Mouse (Mus musculus): ENCODE measurements at regions not wholly inside any gene's neighbourhood (a gene's known extent, or its start where the extent isn't known, plus 50 kb on each side); places are given as distances from the start of the nearest gene placed in this dataset.

DNA sequence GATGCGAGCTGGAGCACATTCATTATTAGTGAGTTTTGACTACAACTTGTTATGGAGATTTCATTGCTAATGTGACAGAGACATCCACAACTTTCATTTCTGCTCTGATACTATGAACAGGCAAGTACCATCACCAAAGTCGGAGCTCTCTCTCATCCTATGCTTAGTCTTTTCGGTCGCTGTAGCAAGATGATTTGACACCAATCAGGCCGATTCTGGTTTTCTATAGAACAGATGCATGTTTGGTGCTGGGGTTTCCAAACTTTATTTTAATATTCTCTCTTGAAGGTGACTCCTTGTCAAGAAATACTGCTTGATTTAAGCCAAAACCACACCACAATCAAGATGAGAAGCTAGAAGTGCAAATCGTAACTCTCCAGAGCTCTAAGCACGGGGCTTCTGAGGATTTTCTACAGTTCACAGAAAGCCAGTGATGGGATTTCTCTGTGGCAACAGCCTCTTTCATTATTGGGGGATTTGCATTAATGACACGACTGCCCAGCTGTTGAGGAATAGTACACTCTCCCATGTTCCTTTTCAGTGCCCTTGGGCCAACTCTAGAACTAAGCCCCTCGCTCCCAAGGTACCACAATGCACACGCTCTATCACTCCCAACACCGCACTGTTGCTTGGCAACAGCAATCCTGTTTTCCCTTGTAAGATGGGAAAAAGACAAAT lies 434.5 kb downstream of the Gm16223 start:
- TF ChIP-seq CTCF (IDR thresholded peaks at IDR 0.05): no peak
- intact Hi-C loops (cut with DNase I): no loop called here
- DNase-seq (ENCODE audit: extremely low spot score in 1 of 2, low spot score in 2 of 2): no peak
- no peak overlapping the region for H3K27ac ChIP-seq
- H3K4me3 ChIP-seq: no peak overlapping the region

DNA sequence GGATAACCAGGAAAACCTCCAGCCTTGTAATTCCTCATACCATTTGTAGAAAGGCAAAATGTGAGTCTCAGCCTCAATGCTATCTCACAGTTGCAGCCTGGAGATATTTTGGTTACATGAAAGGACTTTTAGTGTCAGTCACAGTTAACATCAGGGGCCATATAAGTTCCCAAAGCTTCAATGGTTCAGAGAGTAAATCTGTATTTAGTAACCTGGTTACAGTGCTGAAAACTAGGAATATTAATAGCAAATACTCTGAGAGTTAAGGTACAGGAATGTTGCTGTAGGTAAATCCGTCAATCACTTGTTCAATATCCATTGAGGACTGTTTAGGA lies 435.0 kb downstream of the Gm16223 start:
- Histone ChIP-seq H3K4me3 (no peak overlapping the region), H3K27ac (no peak overlapping the region)
- no peak for DNase-seq (ENCODE audit: extremely low spot score in 1 of 2, low spot score in 2 of 2)
- TF ChIP-seq CTCF (IDR thresholded peaks at IDR 0.05): no peak
- intact Hi-C loops (cut with DNase I): no loop called here

DNA sequence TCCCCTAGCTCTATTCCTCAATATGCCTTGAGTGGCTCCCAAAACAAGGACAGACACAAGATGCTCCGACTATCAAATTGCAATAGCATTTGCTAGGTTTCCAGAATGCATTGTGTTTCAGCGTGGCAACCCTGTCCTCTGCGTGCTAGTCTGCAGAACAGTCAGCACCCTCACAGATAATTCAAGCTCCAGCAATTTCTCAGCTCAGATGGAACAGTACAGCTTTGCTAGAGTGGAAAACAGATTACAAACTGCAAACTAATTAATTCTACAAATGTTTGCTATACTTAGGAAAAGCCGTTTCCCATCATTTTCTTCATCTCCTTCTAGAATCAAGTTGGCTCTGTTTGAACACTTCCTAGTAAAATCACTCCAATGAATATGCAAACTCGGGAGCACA lies 441.4 kb downstream of the Gm16223 start:
- TF ChIP-seq CTCF (IDR thresholded peaks at IDR 0.05): no peak
- Histone ChIP-seq H3K27ac (no peak overlapping the region), H3K4me3 (no peak overlapping the region)
- DNase-seq (ENCODE audit: extremely low spot score in 1 of 2, low spot score in 2 of 2): no peak
- intact Hi-C loops (cut with DNase I): no loop called here

DNA sequence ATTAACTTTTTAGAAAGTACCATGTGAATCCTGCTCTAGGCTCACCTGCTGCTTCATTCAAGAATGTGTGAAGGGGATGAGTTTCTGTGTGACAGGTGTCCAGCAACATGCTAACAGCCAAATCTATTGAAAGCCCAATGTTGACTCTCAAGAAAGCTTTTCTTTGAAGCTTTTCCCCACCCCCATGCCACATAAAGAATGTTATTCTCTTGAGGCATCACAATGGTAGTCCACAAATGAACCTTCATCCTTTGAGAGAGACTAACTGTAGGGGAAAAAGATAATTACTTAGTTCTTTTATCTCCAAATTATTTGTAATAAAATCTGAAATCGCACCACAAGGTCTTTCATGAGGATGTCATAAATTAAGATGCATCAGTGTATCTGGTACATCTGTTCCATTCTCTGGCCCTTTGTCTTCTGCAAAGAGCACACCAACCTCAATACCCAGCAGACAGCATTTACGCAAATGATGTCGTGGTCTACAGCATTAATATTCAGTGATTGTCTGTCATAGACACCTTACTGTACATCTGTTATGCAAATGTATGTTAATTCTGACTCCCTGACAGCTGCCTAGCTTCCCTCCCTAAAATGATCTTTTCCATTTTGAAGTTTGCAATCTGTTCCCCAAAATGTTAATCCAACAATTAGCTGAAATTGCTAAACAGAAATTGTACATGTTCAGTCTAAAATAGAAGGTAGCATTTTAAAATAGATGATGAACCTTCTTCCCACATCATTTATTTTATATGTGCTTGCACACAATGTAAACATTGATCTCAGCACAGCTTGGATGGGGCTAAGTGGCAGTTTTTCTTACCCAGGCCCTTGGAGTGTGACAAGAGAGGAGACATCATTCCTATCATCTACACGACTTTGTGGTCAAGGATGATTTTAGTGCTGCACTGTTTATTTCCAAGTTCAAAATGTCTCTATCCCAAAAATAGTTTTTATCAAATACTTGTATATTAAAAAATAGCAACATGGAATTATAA lies 455.7 kb downstream of the Gm16223 start:
- intact Hi-C loops (cut with DNase I): no loop called here
- DNase-seq (ENCODE audit: extremely low spot score in 1 of 2, low spot score in 2 of 2): no peak
- H3K27ac ChIP-seq: no peak overlapping the region
- TF ChIP-seq CTCF (IDR thresholded peaks at IDR 0.05): no peak
- no peak overlapping the region for H3K4me3 ChIP-seq

DNA sequence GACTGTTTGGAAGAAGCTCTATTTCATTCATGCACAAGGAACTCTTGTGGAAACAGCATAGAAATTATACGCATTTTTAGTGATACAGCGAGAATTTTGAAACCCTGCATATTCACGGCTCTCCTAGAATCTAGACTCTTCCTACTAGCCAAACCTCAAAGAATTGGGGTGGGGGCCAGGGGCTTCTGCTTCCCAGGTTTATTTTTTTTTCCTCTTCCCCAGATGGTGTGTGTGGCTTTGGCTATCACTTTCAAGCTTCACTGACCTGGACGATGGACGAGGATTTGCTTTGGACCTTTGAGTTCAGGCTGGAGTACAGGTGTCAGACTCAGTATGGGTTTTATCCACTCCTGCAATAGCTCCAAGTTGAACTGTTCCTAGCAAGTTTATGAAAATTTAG lies 457.7 kb downstream of the Gm16223 start:
- TF ChIP-seq CTCF (IDR thresholded peaks at IDR 0.05): no peak
- intact Hi-C loops (cut with DNase I): no loop called here
- no peak for DNase-seq (ENCODE audit: extremely low spot score in 1 of 2, low spot score in 2 of 2)

DNA sequence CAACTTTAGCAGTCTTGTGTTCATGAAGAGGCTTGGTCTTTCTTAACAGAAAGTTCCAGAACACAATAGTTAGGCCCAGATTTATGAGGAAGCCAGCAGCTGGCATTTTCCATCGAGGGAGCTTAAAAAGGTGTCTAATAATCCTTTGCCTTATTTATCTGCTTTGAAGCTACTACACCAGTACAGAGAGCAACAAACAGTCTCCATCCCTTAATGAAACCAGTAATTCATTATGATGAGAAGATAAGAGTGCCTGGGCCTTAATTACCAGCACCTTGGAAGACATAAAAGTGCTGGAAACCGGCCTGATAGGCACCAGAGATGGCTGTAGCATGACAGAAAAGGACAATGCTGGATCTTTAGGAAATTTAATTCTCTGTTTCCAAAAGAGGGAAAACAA lies 492.8 kb downstream of the Gm16223 start:
- DNase-seq (ENCODE audit: extremely low spot score in 1 of 2, low spot score in 2 of 2): no peak
- intact Hi-C loops (cut with DNase I): no loop called here
- no peak for TF ChIP-seq CTCF (IDR thresholded peaks at IDR 0.05)
- no peak overlapping the region for H3K27ac ChIP-seq
- no peak overlapping the region for H3K4me3 ChIP-seq

More for the DNA sequence above, 457.7 kb downstream of the Gm16223 start:
- H3K4me3 ChIP-seq: no peak overlapping the region
- no peak overlapping the region for H3K27ac ChIP-seq

DNA sequence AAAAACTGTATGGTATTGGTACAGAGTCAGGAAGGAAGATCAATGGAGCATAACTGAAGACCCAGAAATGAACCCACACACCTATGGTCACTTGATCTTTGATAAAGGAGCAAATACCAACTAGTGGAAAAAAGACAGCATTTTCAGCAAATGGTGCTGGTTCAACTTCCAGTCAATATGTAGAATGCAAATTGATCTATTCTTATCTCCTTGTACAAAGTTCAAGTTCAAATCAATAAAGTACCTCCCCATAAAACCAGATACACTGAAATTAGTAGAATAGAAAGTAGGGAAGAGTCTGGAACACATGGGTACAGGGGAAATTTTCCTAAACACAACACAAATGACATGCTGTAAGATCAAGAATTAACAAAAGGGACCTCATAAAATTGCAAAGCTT lies 495.6 kb downstream of the Gm16223 start:
- no peak overlapping the region for H3K4me3 ChIP-seq
- no peak for TF ChIP-seq CTCF (IDR thresholded peaks at IDR 0.05)
- DNase-seq (ENCODE audit: extremely low spot score in 1 of 2, low spot score in 2 of 2): no peak
- no peak overlapping the region for H3K27ac ChIP-seq
- intact Hi-C loops (cut with DNase I): no loop called here

DNA sequence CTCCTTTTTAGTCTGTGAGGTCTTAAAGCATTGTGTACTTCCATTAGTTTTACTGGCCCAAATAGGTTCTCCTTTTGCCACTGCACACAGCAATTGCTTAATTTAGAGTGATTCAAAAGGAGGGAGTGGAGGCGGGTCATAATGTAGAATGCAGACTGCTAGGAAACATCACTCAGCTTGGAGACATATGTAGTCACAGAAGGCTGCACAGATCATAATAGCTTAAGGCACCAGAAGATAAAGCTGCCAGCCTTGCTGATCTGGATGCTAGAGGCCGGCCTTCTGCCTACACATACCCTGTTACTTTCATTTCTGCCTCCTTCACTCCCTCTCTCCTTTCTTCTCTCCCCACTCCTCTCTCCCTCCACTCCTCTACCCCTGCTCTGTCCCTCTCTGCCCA lies 508.2 kb downstream of the Gm16223 start:
- Histone ChIP-seq H3K27ac (no peak overlapping the region), H3K4me3 (no peak overlapping the region)
- no peak for TF ChIP-seq CTCF (IDR thresholded peaks at IDR 0.05)
- intact Hi-C loops (cut with DNase I): no loop called here
- DNase-seq (ENCODE audit: extremely low spot score in 1 of 2, low spot score in 2 of 2): no peak

DNA sequence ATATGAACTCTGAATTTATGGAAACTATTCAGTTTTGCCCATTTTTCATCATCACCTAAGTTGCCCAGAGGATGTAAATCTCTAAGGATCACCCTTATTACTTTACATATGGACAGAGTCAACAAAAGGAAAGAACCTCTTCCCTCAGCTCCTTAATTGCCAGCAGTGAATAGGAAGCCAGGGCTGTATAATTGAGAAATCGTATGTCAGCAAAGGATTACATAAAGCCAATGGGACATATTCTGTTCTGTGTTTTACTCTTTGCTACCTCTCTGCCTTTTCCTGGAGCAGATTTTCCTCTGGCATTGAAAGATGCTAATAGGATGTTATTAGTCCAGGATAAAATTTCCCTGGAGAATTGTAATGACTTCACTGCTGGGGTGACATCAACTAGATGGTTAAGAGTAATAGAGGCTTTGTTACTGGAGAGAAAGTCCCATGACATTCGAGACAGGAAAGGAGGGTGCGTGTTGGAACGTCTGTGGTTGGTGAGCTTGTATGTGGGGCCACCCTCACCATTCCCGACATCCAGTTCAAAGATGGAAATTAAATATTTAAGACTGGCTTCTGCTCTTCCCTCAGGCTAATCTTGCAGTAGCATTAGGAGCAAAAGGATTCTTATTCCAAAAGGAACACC lies 510.6 kb downstream of the Gm16223 start:
- DNase-seq (ENCODE audit: extremely low spot score in 1 of 2, low spot score in 2 of 2): no peak
- no peak for TF ChIP-seq CTCF (IDR thresholded peaks at IDR 0.05)
- intact Hi-C loops (cut with DNase I): no loop called here
- Histone ChIP-seq H3K27ac (no peak overlapping the region), H3K4me3 (no peak overlapping the region)

DNA sequence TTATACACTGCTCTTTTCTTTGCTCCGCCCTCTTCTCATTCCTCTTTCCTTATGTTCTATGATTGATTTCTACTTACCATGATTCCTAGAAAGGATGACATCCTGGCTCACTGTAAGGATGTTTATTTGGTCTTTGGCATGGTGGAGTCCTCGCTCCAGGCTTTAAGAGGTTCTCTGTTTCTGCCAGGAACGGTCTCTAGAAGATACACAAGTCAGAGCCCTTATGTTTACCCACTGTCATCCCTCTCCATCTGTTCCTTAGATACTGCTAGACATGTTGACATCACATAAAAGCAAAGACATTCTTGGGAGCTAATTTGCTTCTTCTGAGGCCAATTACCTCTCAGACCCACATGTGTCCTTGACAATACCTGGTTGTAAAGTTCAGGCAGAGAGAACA lies 552.9 kb downstream of the Gm16223 start:
- DNase-seq (ENCODE audit: extremely low spot score in 1 of 2, low spot score in 2 of 2): no peak
- intact Hi-C loops (cut with DNase I): no loop called here
- TF ChIP-seq CTCF (IDR thresholded peaks at IDR 0.05): no peak

DNA sequence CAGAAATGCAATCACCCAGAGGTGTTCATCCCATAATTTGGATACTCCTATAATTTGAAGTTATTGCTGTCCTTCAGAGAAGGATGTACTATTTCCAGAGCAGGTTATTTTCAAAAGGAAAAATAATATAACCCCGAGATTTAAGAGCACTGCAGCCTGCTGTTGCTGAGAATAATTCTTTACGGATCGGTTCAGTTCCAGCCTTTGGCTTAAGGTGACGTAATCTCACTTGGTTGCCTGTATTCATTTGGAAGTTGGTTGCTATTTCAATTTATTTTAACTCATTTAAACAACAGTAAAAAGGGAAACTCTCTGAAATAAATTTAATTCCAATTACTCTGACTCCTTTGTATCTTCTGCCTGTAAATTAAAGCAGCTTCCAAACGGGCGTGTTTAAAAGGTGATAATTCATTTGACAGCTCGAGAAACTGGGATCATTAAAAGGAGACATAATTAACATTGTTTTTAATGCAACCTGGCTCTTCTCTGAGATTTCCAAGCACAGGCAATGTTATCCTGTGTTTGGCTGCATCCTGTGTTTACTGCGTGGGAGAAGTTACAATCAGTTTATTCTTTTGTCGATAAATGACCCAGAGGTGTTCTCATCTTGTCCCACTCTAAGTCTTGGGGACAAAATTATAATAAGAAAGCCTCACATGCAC lies 568.5 kb downstream of the Gm16223 start:
- intact Hi-C loops (cut with DNase I): no loop called here
- Histone ChIP-seq H3K27ac (no peak overlapping the region), H3K4me3 (no peak overlapping the region)
- DNase-seq (ENCODE audit: extremely low spot score in 1 of 2, low spot score in 2 of 2): no peak
- TF ChIP-seq CTCF (IDR thresholded peaks at IDR 0.05): no peak

More for the DNA sequence above, 552.9 kb downstream of the Gm16223 start:
- Histone ChIP-seq H3K27ac (no peak overlapping the region), H3K4me3 (no peak overlapping the region)

DNA sequence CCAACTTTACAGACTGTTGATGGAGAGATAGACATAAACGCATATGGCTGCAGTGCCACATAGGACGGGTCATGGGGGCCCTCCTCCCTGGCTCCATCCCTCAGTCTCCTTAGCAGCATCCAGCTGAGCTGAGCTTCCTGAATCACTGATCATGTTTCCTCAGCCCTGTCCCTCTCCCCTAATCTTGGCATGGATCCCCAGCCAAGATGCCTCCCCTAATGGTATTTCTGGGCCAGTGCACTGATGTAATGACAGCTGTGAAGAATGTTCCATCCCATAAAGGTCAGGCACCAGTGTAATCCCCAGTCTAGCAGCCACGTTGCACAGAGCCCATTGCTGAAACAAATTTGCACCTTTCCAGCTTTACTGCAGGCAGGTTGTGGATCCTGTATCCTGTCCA lies 576.5 kb upstream of the Cpeb2 start:
- DNase-seq (ENCODE audit: extremely low spot score in 1 of 2, low spot score in 2 of 2): no peak
- intact Hi-C loops (cut with DNase I): no loop called here
- H3K27ac ChIP-seq: no peak overlapping the region
- TF ChIP-seq CTCF (IDR thresholded peaks at IDR 0.05): no peak
- H3K4me3 ChIP-seq: no peak overlapping the region
